Mouse (Mus musculus) layer of hippocampus, postnatal 10 days (tissue): ENCODE measurements around the gene Smurf1. TPM values are rescaled to one million over a fixed set of nuclear protein-coding genes. Genes with fewer than 3 reads are reported as not detected.

Experiments
- microRNA-seq, 2 experiments: library from miRNA; unstranded; fragments of <30 nt; microRNA quantifications; one replicate each; pipeline ENCODE4 v1.2.0; 2021
- total RNA-seq, 2 experiments: library from RNA; stranded (reverse); gene quantifications; 2 replicates each; pipeline ENCODE4 v1.2.3; 2021

Gene Smurf1
- total RNA-seq, 2 experiments from 2014 or later: 41.9 to 42.3 TPM

Small RNA genes lying within 50 kb of the gene (microRNA-seq; reads per million reads assigned to microRNA genes)
- gene Mir7039: 0.98 to 2.2 reads per million in 2 experiments

Other genes starting within 250 kb of the Smurf1 start
- gene Tmem130, start 204.0 kb downstream of the Smurf1 start, total RNA-seq: 100 to 1,000 TPM; 168 to 176 TPM
- gene Trrap, start 198.1 kb downstream of the Smurf1 start, total RNA-seq: 100 to 1,000 TPM; 149 to 169 TPM
- not detected for gene Gm4871, start 66.9 kb upstream of the Smurf1 start, total RNA-seq
- gene 1700018F24Rik, start 77.1 kb upstream of the Smurf1 start, total RNA-seq: not detected
- 100 to 1,000 TPM; 199 to 202 TPM for gene Arpc1a, start 118.0 kb upstream of the Smurf1 start, total RNA-seq
- gene Kpna7, start 118.2 kb upstream of the Smurf1 start, total RNA-seq: not detected
- 10 to 100 TPM; 25.5 to 39.0 TPM for gene Arpc1b, start 148.4 kb upstream of the Smurf1 start, total RNA-seq
- gene Pdap1, start 174.4 kb upstream of the Smurf1 start, total RNA-seq: 100 to 1,000 TPM; 139 to 140 TPM
- gene Bud31, start 174.5 kb upstream of the Smurf1 start, total RNA-seq: 10 to 100 TPM; 80.5 to 85.9 TPM
- gene Ptcd1, start 201.3 kb upstream of the Smurf1 start, total RNA-seq: 10 to 100 TPM; 13.7 to 15.0 TPM
- gene Cpsf4, start 201.4 kb upstream of the Smurf1 start, total RNA-seq: 10 to 100 TPM; 29.7 to 30.5 TPM
- 100 to 1,000 TPM; 318 to 327 TPM for gene Atp5j2, start 226.2 kb upstream of the Smurf1 start, total RNA-seq
- 1 to 10 TPM; 9.4 to 9.9 TPM for gene Zkscan14, start 236.0 kb upstream of the Smurf1 start, total RNA-seq
- 10 to 100 TPM; 14.3 to 14.8 TPM for gene Zkscan5, start 238.7 kb upstream of the Smurf1 start, total RNA-seq